ENCODE assay signal across 8 mouse cellular contexts in genomic region chr17:46772038-46772403, GRCm38 (mm10). TPM values are rescaled to one million over a fixed set of nuclear protein-coding genes. Genes with fewer than 3 reads are reported as not detected.
DNase-seq lines count a peak whose midpoint lies in the region; ATAC-seq and TF ChIP-seq lines count a peak whose summit lies in the region.

No protein-coding gene starts in this region.

- peak overlapping the region; percentile 67 to 76 for H3K27ac ChIP-seq in heart, embryonic 14.5 days (replicated peaks in 1 of 2; ENCODE audit: control insufficient read depth in 1 of 2, insufficient read depth in 1 of 2, low read depth in 2 of 2, low read length in 2 of 2)
- 0 out of 2 replicates have a peak overlapping the region, but pooled peaks have one; percentile 25 for H3K27ac ChIP-seq in ES-Bruce4 (ENCODE audit: insufficient read depth, low read length)
- H3K27ac ChIP-seq in forebrain, postnatal 0 days (ENCODE audit: low read depth, low read length) = peak overlapping the region; percentile 80

- H3K4me2 ChIP-seq in heart, embryonic 14.5 days (ENCODE audit: low read length) = peak overlapping the region; percentile 68
- H3K4me2 ChIP-seq in forebrain, postnatal 0 days (ENCODE audit: low read depth) = peak overlapping the region; percentile 78

- no peak for TF ChIP-seq POLR2A in ES-Bruce4 (IDR thresholded peaks at IDR 0.05; ENCODE audit: insufficient read depth, low read length)

- WGBS in heart, embryonic 14.5 days = 8% methylated on average over 5 of the region's 5 CpGs
- WGBS in forebrain, postnatal 0 days = 7% methylated on average over 5 of the region's 5 CpGs

- peaks cover 3 to 14% of the 10 kb centered on the region in 2 experiments for H3K4me1 ChIP-seq in heart, embryonic 14.5 days (ENCODE audit: control insufficient read depth in 2 of 2, insufficient read depth in 2 of 2, low read length in 2 of 2)
- H3K4me1 ChIP-seq in ES-Bruce4 (ENCODE audit: control insufficient read depth, insufficient read depth, low read length) = no peaks in the 10 kb centered on the region
- 0 out of 2 replicates have a peak, but pooled peaks cover 4% of the 10 kb centered on the region for H3K4me1 ChIP-seq in forebrain, postnatal 0 days (ENCODE audit: insufficient read depth)

- no peak for TF ChIP-seq CTCF in ES-Bruce4 (IDR thresholded peaks at IDR 0.05; ENCODE audit: low read depth, low read length)
- TF ChIP-seq CTCF in forebrain, postnatal 0 days (IDR thresholded peaks at IDR 0.05; ENCODE audit: low read depth) = no peak

- ATAC-seq in heart, embryonic 14.5 days (ENCODE audit: insufficient number of reproducible peaks, insufficient read depth, low FRiP score, low read depth) = no peak
- peak; percentile 66 for ATAC-seq in forebrain, postnatal 0 days
- peak; percentile 5; the same call in 1 of the 2 replicates for ATAC-seq in megakaryocyte-erythroid progenitor cell, adult 5-6 weeks (replicated peaks; ENCODE audit: low FRiP score, low TSS enrichment, poor library complexity, severe bottlenecking)
- ATAC-seq in granulocyte monocyte progenitor cell, adult 5-6 weeks (replicated peaks; ENCODE audit: poor library complexity, severe bottlenecking) = no peak

- H3K9me3 ChIP-seq in heart, embryonic 14.5 days (ENCODE audit: control insufficient read depth, low read length) = no peaks in the 10 kb centered on the region
- no peaks in the 10 kb centered on the region for H3K9me3 ChIP-seq in ES-Bruce4 (replicated peaks; ENCODE audit: control insufficient read depth, insufficient read depth, low read length, poor library complexity, severe bottlenecking)
- no peaks in the 10 kb centered on the region for H3K9me3 ChIP-seq in forebrain, postnatal 0 days (ENCODE audit: low read length)

- peak overlapping the region; percentile 75 to 81 for H3K4me3 ChIP-seq in heart, embryonic 14.5 days (ENCODE audit: control insufficient read depth in 1 of 2, insufficient read depth in 1 of 2, low read depth in 1 of 2, low read length in 2 of 2)
- H3K4me3 ChIP-seq in ES-Bruce4 (ENCODE audit: low read depth, low read length) = peak overlapping the region; percentile 89
- peak overlapping the region; percentile 73 for H3K4me3 ChIP-seq in forebrain, postnatal 0 days (ENCODE audit: low read depth, low read length)

- no peaks in the 10 kb centered on the region for H3K27me3 ChIP-seq in heart, embryonic 14.5 days (ENCODE audit: control insufficient read depth, insufficient read depth, low read length)
- no peaks in the 10 kb centered on the region for H3K27me3 ChIP-seq in ES-Bruce4 (ENCODE audit: control insufficient read depth, insufficient read depth, low read length, poor library complexity, severe bottlenecking)
- H3K27me3 ChIP-seq in forebrain, postnatal 0 days (ENCODE audit: insufficient read depth, low read length) = no peaks in the 10 kb centered on the region

- DNase-seq in heart, postnatal 25 days (ENCODE audit: low spot score) = no peak
- no peak for DNase-seq in forebrain, postnatal 0 days
- DNase-seq in cerebellum, postnatal 36 days = no peak
- no peak for DNase-seq in left cerebral cortex, postnatal 36 days (ENCODE audit: low spot score in 2 of 2)

- H3K9ac ChIP-seq in heart, embryonic 14.5 days (ENCODE audit: low read length) = peak overlapping the region; percentile 88
- peak overlapping the region; percentile 81 for H3K9ac ChIP-seq in ES-Bruce4 (ENCODE audit: low read depth, poor library complexity, severe bottlenecking)
- H3K9ac ChIP-seq in forebrain, postnatal 0 days = peak overlapping the region; percentile 72

- H3K36me3 ChIP-seq in heart, embryonic 14.5 days (ENCODE audit: control insufficient read depth, insufficient read depth, low read length) = peaks cover 28% of the 10 kb centered on the region
- peaks cover 21% of the 10 kb centered on the region for H3K36me3 ChIP-seq in ES-Bruce4 (ENCODE audit: control insufficient read depth, insufficient read depth, low read length, poor library complexity, severe bottlenecking)
- peaks cover 22% of the 10 kb centered on the region for H3K36me3 ChIP-seq in forebrain, postnatal 0 days (ENCODE audit: insufficient read depth)

- intact Hi-C loops in heart, postnatal 25 days (cut with DNase I) = no loop called here
- intact Hi-C loops in left cerebral cortex, postnatal 36 days (cut with DNase I) = loop anchor here (2.0 kb wide), 1 partner anchor 19 kb away; the partner anchor contains the start of gene Cnpy3

- TF ChIP-seq EP300 in ES-Bruce4 (IDR thresholded peaks at IDR 0.05; ENCODE audit: insufficient read depth, low read depth, low read length) = no peak

RNA-seq across cellular contexts. Expression of gene 2310039H08Rik, which starts 0.4 kb away (rescaled TPM):
- 59.3 and 67.8 TPM in 2 replicates for polyA plus RNA-seq in heart, embryonic 14.5 days (2014; fragmentation: Nextera tagmentation; extraction: Ambion mirVana)
- total RNA-seq in heart, postnatal 25 days (2021) = 10 to 100 TPM; 26.1 to 28.2 TPM
- polyA plus RNA-seq in ES-Bruce4 (2011; ENCODE audit: insufficient read depth, insufficient read length, low read depth, missing spikeins) = 6.7 and 7.2 TPM in 2 replicates
- total RNA-seq in forebrain, postnatal 0 days (2014; rRNA removed) = 39.8 and 42.7 TPM in 2 replicates
- polyA plus RNA-seq in forebrain, postnatal 0 days (2015; fragmentation: Nextera tagmentation; extraction: Ambion mirVana) = 67.1 and 88.8 TPM in 2 replicates
- total RNA-seq in megakaryocyte-erythroid progenitor cell, adult 5-6 weeks (2014; fragmentation: Nextera tagmentation) = 31.1 and 31.3 TPM in 2 replicates
- total RNA-seq in megakaryocyte-erythroid progenitor cell, adult 5-6 weeks (2017) = 11.9 TPM in 2 replicates
- 18.0 and 37.9 TPM in 2 replicates for total RNA-seq in granulocyte monocyte progenitor cell, adult 5-6 weeks (2014; fragmentation: Nextera tagmentation)
- 21.5 and 26.9 TPM in 2 replicates for total RNA-seq in granulocyte monocyte progenitor cell, adult 5-6 weeks (2017)
- 1 to 10 TPM; 6.9 to 7.8 TPM for total RNA-seq in left cerebral cortex, postnatal 36 days (2021)

RNA-seq across cellular contexts. Expression of gene Ptcra, which starts 8.5 kb away (rescaled TPM):
- polyA plus RNA-seq in heart, embryonic 14.5 days (2014; fragmentation: Nextera tagmentation; extraction: Ambion mirVana) = 0.15 TPM in 1 of 2 replicates, not detected in the other
- not detected for total RNA-seq in heart, postnatal 25 days (2021)
- 1.1 and 1.7 TPM in 2 replicates for polyA plus RNA-seq in ES-Bruce4 (2011; ENCODE audit: insufficient read depth, insufficient read length, low read depth, missing spikeins)
- not detected in 2 replicates for total RNA-seq in forebrain, postnatal 0 days (2014; rRNA removed)
- polyA plus RNA-seq in forebrain, postnatal 0 days (2015; fragmentation: Nextera tagmentation; extraction: Ambion mirVana) = 0.23 TPM in 1 of 2 replicates, not detected in the other
- not detected in 2 replicates for total RNA-seq in megakaryocyte-erythroid progenitor cell, adult 5-6 weeks (2014; fragmentation: Nextera tagmentation)
- not detected in 2 replicates for total RNA-seq in megakaryocyte-erythroid progenitor cell, adult 5-6 weeks (2017)
- total RNA-seq in granulocyte monocyte progenitor cell, adult 5-6 weeks (2014; fragmentation: Nextera tagmentation) = 1.3 TPM in 1 of 2 replicates, not detected in the other
- total RNA-seq in granulocyte monocyte progenitor cell, adult 5-6 weeks (2017) = not detected in 2 replicates
- under 1 TPM; 0.25 to 0.41 TPM for total RNA-seq in left cerebral cortex, postnatal 36 days (2021)

RNA-seq across cellular contexts. Expression of gene Rpl7l1, which starts 10.5 kb away (rescaled TPM):
- polyA plus RNA-seq in heart, embryonic 14.5 days (2014; fragmentation: Nextera tagmentation; extraction: Ambion mirVana) = 84.6 and 86.7 TPM in 2 replicates
- total RNA-seq in heart, postnatal 25 days (2021) = 10 to 100 TPM; 56.0 to 58.6 TPM
- 167 and 196 TPM in 2 replicates for polyA plus RNA-seq in ES-Bruce4 (2011; ENCODE audit: insufficient read depth, insufficient read length, low read depth, missing spikeins)
- total RNA-seq in forebrain, postnatal 0 days (2014; rRNA removed) = 62.9 and 64.4 TPM in 2 replicates
- 73.4 and 83.1 TPM in 2 replicates for polyA plus RNA-seq in forebrain, postnatal 0 days (2015; fragmentation: Nextera tagmentation; extraction: Ambion mirVana)
- total RNA-seq in megakaryocyte-erythroid progenitor cell, adult 5-6 weeks (2014; fragmentation: Nextera tagmentation) = 90.3 and 93.8 TPM in 2 replicates
- total RNA-seq in megakaryocyte-erythroid progenitor cell, adult 5-6 weeks (2017) = 201 and 239 TPM in 2 replicates
- total RNA-seq in granulocyte monocyte progenitor cell, adult 5-6 weeks (2014; fragmentation: Nextera tagmentation) = 77.5 and 102 TPM in 2 replicates
- total RNA-seq in granulocyte monocyte progenitor cell, adult 5-6 weeks (2017) = 153 and 206 TPM in 2 replicates
- total RNA-seq in left cerebral cortex, postnatal 36 days (2021) = 10 to 100 TPM; 40.6 to 46.6 TPM

RNA-seq across cellular contexts. Expression of gene Cnpy3, which starts 20.0 kb away (rescaled TPM):
- polyA plus RNA-seq in heart, embryonic 14.5 days (2014; fragmentation: Nextera tagmentation; extraction: Ambion mirVana) = 41.6 and 43.7 TPM in 2 replicates
- total RNA-seq in heart, postnatal 25 days (2021) = 10 to 100 TPM; 18.8 to 20.1 TPM
- polyA plus RNA-seq in ES-Bruce4 (2011; ENCODE audit: insufficient read depth, insufficient read length, low read depth, missing spikeins) = 31.2 and 37.2 TPM in 2 replicates
- total RNA-seq in forebrain, postnatal 0 days (2014; rRNA removed) = 69.0 and 77.2 TPM in 2 replicates
- polyA plus RNA-seq in forebrain, postnatal 0 days (2015; fragmentation: Nextera tagmentation; extraction: Ambion mirVana) = 68.2 and 69.5 TPM in 2 replicates
- total RNA-seq in megakaryocyte-erythroid progenitor cell, adult 5-6 weeks (2014; fragmentation: Nextera tagmentation) = 23.4 and 39.6 TPM in 2 replicates
- total RNA-seq in megakaryocyte-erythroid progenitor cell, adult 5-6 weeks (2017) = 28.6 and 45.3 TPM in 2 replicates
- total RNA-seq in granulocyte monocyte progenitor cell, adult 5-6 weeks (2014; fragmentation: Nextera tagmentation) = 68.6 and 80.8 TPM in 2 replicates
- 100 and 121 TPM in 2 replicates for total RNA-seq in granulocyte monocyte progenitor cell, adult 5-6 weeks (2017)
- 10 to 100 TPM; 66.6 TPM for total RNA-seq in left cerebral cortex, postnatal 36 days (2021)

RNA-seq across cellular contexts. Expression of gene Gnmt, which starts 43.1 kb away (rescaled TPM):
- 1.6 TPM in 2 replicates for polyA plus RNA-seq in heart, embryonic 14.5 days (2014; fragmentation: Nextera tagmentation; extraction: Ambion mirVana)
- 1 to 10 TPM in 1 of 2 experiments, under 1 TPM in 1; 0.92 to 2.3 TPM for total RNA-seq in heart, postnatal 25 days (2021)
- 3.9 and 4.1 TPM in 2 replicates for polyA plus RNA-seq in ES-Bruce4 (2011; ENCODE audit: insufficient read depth, insufficient read length, low read depth, missing spikeins)
- total RNA-seq in forebrain, postnatal 0 days (2014; rRNA removed) = not detected in 2 replicates
- 1.4 and 2.1 TPM in 2 replicates for polyA plus RNA-seq in forebrain, postnatal 0 days (2015; fragmentation: Nextera tagmentation; extraction: Ambion mirVana)
- total RNA-seq in megakaryocyte-erythroid progenitor cell, adult 5-6 weeks (2014; fragmentation: Nextera tagmentation) = 6.5 TPM in 1 of 2 replicates, not detected in the other
- not detected in 2 replicates for total RNA-seq in megakaryocyte-erythroid progenitor cell, adult 5-6 weeks (2017)
- 1.1 TPM in 1 of 2 replicates, not detected in the other for total RNA-seq in granulocyte monocyte progenitor cell, adult 5-6 weeks (2014; fragmentation: Nextera tagmentation)
- total RNA-seq in granulocyte monocyte progenitor cell, adult 5-6 weeks (2017) = 1.0 TPM in 1 of 2 replicates, not detected in the other
- total RNA-seq in left cerebral cortex, postnatal 36 days (2021) = under 1 TPM; 0.52 TPM

Comparison
In these comparisons a context has a peak if more than half of its experiments do, and no peak if none do; other contexts are left out.
1. ATAC-seq: peak in forebrain, postnatal 0 days (single experiment) and megakaryocyte-erythroid progenitor cell, adult 5-6 weeks (single experiment); none in heart, embryonic 14.5 days (single experiment) and granulocyte monocyte progenitor cell, adult 5-6 weeks (single experiment).
2. H3K27ac ChIP-seq: peak in every context shown above with its lines; median percentile 80 in forebrain, postnatal 0 days; 72 in heart, embryonic 14.5 days; 25 in ES-Bruce4.
3. Peak in every context shown above with its lines, with median percentiles within 50 percentile points of each other: H3K4me3 ChIP-seq and H3K9ac ChIP-seq.